Mouse (Mus musculus): ENCODE measurements around the gene Arsg. TPM values are rescaled to one million over a fixed set of nuclear protein-coding genes. Genes with fewer than 3 reads are reported as not detected.

Gene Arsg
- 44.8 and 65.3 TPM in 2 replicates for total RNA-seq (2023)

DNA sequence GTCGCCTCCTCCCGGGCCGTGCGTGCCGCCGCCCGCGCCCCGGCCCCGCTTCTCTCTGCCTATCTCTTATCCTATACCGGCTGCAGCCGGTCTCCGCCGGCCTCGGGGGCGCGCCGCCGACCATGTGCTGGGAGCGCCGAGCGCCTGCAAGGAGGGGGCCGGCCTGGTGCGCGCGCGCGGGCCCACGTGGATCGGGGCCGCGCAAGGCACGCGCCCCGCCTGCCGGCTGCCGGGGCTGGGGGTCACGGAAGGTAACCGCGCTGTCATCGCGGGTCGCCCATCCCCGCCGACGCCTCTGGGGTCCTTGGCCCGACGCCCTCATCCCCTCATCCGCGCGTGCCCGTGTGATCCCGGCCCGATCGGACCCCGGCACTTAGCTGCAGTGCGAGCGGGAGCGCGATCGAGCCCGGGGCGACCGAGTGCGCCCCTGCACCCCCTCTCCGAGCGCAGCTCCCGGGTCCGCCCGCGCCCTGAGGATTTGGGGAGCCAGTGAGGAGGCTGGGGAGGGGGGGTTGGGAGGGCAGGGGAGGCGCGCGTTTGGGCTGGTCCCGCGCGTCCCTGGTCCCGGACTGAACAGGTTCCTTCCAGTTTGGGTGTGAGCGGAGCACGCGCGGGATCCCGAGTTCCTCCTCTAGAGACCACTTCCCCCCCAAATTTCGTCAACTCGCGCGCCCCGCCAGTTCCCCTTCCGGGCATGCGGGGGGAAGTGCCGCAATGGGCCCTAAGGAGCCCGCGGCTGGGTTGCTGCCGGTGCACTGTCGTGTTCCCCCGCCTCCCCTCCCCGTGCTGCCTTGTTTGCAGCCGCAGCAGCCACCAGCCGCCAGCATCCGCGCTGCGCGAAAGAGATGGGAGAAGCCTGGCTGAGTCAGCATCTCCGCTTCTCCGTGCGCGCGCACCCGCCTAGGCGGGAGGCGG lies at the start of gene Arsg, which contains the start of gene Slc16a6:
Gene Arsg, plus strand, starts transcription at position 204 of the 915 bp plus-strand sequence.
Gene Slc16a6, minus strand, starts transcription at position 428 of the 915 bp plus-strand sequence.

DNA sequence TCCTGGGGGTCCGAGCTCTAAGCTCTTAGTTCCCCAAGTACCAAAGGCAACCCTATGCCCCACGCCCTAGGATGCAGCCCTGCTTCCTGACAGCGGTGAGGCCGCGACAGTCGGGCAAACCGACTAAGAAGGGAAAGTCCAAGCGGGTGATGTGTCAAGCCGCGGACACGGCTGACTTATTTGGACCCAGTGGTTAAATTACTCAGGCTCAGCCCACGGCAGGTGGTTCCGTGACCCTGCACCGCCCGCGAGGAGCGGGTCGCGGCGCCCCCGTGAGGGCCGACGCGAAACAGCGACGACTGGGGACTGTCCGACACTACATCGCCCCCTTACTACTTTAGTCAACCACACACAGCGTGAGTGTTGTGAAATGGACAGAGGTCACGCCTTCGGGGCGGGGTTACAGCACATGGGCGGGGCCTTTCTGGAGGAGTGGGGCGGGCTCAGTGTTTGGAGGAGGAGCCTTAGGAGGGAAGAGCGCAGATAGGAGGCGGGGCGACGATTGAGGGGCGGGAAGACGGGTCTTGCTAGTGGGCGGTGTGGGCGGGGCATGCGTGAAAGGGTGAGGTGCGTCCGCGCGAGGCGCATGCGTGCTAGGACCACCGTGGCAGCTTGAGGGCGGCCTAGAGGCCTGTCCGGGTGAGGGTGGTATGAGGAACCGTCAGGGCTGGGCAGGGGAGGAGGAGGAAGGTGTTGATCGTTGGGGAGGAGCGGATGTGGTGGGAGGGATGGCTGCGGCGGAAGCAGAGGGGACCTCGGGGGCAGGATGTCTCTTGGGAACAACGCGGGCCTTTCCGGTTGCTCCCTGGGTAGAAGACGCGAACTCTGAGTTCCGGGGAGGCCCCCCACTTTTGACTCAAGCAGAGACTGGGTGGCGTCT lies 47.5 kb upstream of the Arsg start, which contains the start of gene Amz2:
Gene Amz2, plus strand, starts transcription at position 555 of the 880 bp plus-strand sequence.

DNA sequence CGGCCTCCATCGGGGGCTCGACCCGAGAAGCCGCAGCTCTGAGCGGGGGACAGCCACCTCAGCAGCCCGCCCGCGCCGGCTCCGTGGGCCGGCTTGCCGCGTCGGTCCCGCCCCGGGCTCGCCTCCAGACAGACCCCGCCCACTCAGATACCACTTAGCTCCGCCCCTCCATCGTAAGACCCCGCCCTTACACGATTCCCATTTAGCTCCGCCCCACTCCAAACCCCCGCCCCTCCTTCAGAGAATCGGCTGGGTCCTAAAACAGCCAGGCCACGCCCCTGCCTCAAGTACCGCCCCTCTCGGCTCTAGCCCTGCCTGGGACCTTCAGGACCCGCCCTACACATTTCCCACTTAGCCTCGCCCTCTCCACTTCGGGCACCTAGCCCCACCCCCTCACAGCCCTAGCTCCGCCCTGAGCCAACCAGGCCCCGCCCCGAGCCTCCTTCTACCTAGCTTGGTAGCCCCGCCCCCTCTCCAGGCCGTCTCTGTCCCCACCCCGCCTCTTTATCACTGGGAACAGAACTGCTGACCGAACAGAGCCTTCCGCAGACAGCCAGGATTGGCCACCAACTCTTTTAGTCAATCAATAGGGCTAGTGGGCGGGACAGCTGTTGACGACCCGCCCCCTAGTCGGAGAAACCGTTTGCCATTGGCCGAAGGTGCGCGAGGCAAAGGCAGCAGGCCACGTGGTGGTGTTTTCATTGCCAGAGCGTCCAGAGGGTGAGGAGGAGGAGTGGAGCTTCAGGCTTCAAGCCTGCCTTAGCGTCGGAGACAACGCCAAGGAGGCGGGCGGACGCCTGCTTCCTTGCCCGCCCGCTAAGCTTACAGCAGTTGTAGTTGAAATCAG lies 138.4 kb downstream of the Arsg start, which contains the start of gene Wipi1:
Gene Wipi1, minus strand, starts transcription at position 665 of the 847 bp plus-strand sequence.

Other genes with a start within 250 kb of the Arsg start
- 6.8 and 7.5 TPM in 2 replicates for gene Rgs9, start 175.2 kb upstream of the Arsg start, total RNA-seq (2023)
- 99.3 and 137 TPM in 2 replicates for gene Gna13, start 110.5 kb upstream of the Arsg start, total RNA-seq (2023)
- gene 9930022D16Rik, start 59.5 kb upstream of the Arsg start, total RNA-seq (2023): 0.18 and 0.38 TPM in 2 replicates
- 14.2 and 15.7 TPM in 2 replicates for gene Amz2, start 47.4 kb upstream of the Arsg start, total RNA-seq (2023)
- gene Slc16a6, start 224 bp downstream of the Arsg start, total RNA-seq (2023): 67.6 and 85.6 TPM in 2 replicates
- gene Wipi1, start 138.6 kb downstream of the Arsg start, total RNA-seq (2023): 39.4 and 47.6 TPM in 2 replicates
- gene Prkar1a, start 176.0 kb downstream of the Arsg start, total RNA-seq (2023): 185 and 244 TPM in 2 replicates
- gene Fam20a, start 248.9 kb downstream of the Arsg start, total RNA-seq (2023): not detected in 2 replicates

Measured in neutrophil, adult 65 days (primary cell).